Mouse (Mus musculus) ES-E14 (cell line): ENCODE measurements around the gene Fam227b.

Source experiments
- ZC3H11A ChIP-seq: IDR thresholded peaks from 2 replicates; pipeline ENCODE4 v1.6.1; 2012; ENCODE audit warnings: low read depth, mild to moderate bottlenecking, inconsistent platforms, low read length, borderline replicate concordance
- ZNF384 ChIP-seq: IDR thresholded peaks from 2 replicates; pipeline ENCODE4 v1.6.1; 2012; ENCODE audit warnings: low read depth, low read length, inconsistent platforms

- no peak for TF ChIP-seq ZNF384
- no peak for TF ChIP-seq ZC3H11A
Observed at GRCm38 (mm10) chr2:126014989-126015710, 136.7 kb downstream of the Fam227b start.
